Mouse (Mus musculus): ENCODE measurements around the gene Lpp. TPM values are rescaled to one million over a fixed set of nuclear protein-coding genes. Genes with fewer than 3 reads are reported as not detected.

The Lpp gene
- polyA plus RNA-seq, 1 experiment from 2014 or later, result 10.7 TPM

- Histone ChIP-seq H3K36me3 (replicated peaks; ENCODE audit: insufficient read depth, low read length) (no peaks in the 10 kb centered on the region), H3K9ac (replicated peaks) (no peak overlapping the region), H3K27me3 (ENCODE audit: insufficient read depth, low read length) (no peaks in the 10 kb centered on the region), H3K4me1 (ENCODE audit: insufficient read depth) (peaks cover 6% of the 10 kb centered on the region; the same call in 1 of the 2 replicates), H3K9me3 (ENCODE audit: low read length) (no peaks in the 10 kb centered on the region), H3K4me2 (ENCODE audit: low read depth, low read length) (no peak overlapping the region), H3K4me3 (ENCODE audit: low read depth, low read length) (no peak overlapping the region), H3K27ac (ENCODE audit: low read depth) (no peak overlapping the region)
- no peak for DNase-seq
- TF ChIP-seq EP300 (IDR thresholded peaks at IDR 0.05; ENCODE audit: low read depth) (no peak), CTCF (IDR thresholded peaks at IDR 0.05; ENCODE audit: low read depth) (no peak)
- 69% methylated on average over 4 of the region's 4 CpGs for WGBS (ENCODE audit: insufficient replicate concordance)
- no peak for ATAC-seq
These were observed 522.2 kb downstream of the Lpp start for GRCm38 (mm10) chr16:24915470-24915869.

- ATAC-seq, result no peak
These were observed 526.2 kb downstream of the Lpp start for GRCm38 (mm10) chr16:24919349-24920012.

GRCm38 (mm10) chr16:24930070-24930469, 536.8 kb downstream of the Lpp start:
- Histone ChIP-seq H3K9me3 (ENCODE audit: low read length) (no peaks in the 10 kb centered on the region), H3K4me1 (ENCODE audit: insufficient read depth) (0 out of 2 replicates have a peak, but pooled peaks cover 4% of the 10 kb centered on the region), H3K9ac (replicated peaks) (no peak overlapping the region), H3K36me3 (replicated peaks; ENCODE audit: insufficient read depth, low read length) (no peaks in the 10 kb centered on the region), H3K27ac (ENCODE audit: low read depth) (no peak overlapping the region), H3K27me3 (ENCODE audit: insufficient read depth, low read length) (no peaks in the 10 kb centered on the region), H3K4me3 (ENCODE audit: low read depth, low read length) (no peak overlapping the region), H3K4me2 (ENCODE audit: low read depth, low read length) (no peak overlapping the region)
- ATAC-seq (no peak), DNase-seq (no peak)
- no peak for TF ChIP-seq EP300 (IDR thresholded peaks at IDR 0.05; ENCODE audit: low read depth)
- no peak for TF ChIP-seq CTCF (IDR thresholded peaks at IDR 0.05; ENCODE audit: low read depth)

More at GRCm38 (mm10) chr16:24919349-24920012, 526.2 kb downstream of the Lpp start:
- no peak overlapping the region for H3K9ac ChIP-seq (replicated peaks)
- H3K27ac ChIP-seq (ENCODE audit: low read depth), result no peak overlapping the region
- H3K27me3 ChIP-seq (ENCODE audit: insufficient read depth, low read length), result no peaks in the 10 kb centered on the region
- H3K36me3 ChIP-seq (replicated peaks; ENCODE audit: insufficient read depth, low read length), result no peaks in the 10 kb centered on the region
- no peak overlapping the region for H3K4me3 ChIP-seq (ENCODE audit: low read depth, low read length)
- no peaks in the 10 kb centered on the region for H3K4me1 ChIP-seq (ENCODE audit: insufficient read depth)
- DNase-seq, result no peak
- no peak for TF ChIP-seq EP300 (IDR thresholded peaks at IDR 0.05; ENCODE audit: low read depth)
- TF ChIP-seq CTCF (IDR thresholded peaks at IDR 0.05; ENCODE audit: low read depth), result no peak
- H3K4me2 ChIP-seq (ENCODE audit: low read depth, low read length), result no peak overlapping the region
- WGBS (ENCODE audit: insufficient replicate concordance), result 77% methylated on average over 11 of the region's 11 CpGs
- no peaks in the 10 kb centered on the region for H3K9me3 ChIP-seq (ENCODE audit: low read length)

GRCm38 (mm10) chr16:24930621-24931020, 537.3 kb downstream of the Lpp start:
- H3K27me3 ChIP-seq (ENCODE audit: insufficient read depth, low read length), result no peaks in the 10 kb centered on the region
- no peak for TF ChIP-seq EP300 (IDR thresholded peaks at IDR 0.05; ENCODE audit: low read depth)
- TF ChIP-seq CTCF (IDR thresholded peaks at IDR 0.05; ENCODE audit: low read depth), result no peak
- no peak overlapping the region for H3K9ac ChIP-seq (replicated peaks)
- DNase-seq, result no peak
- H3K4me1 ChIP-seq (ENCODE audit: insufficient read depth), result 0 out of 2 replicates have a peak, but pooled peaks cover 4% of the 10 kb centered on the region
- WGBS (ENCODE audit: insufficient replicate concordance), result 59% methylated on average over 5 of the region's 5 CpGs
- H3K4me3 ChIP-seq (ENCODE audit: low read depth, low read length), result no peak overlapping the region
- no peak overlapping the region for H3K4me2 ChIP-seq (ENCODE audit: low read depth, low read length)
- no peak for ATAC-seq
- H3K9me3 ChIP-seq (ENCODE audit: low read length), result no peaks in the 10 kb centered on the region
- H3K36me3 ChIP-seq (replicated peaks; ENCODE audit: insufficient read depth, low read length), result no peaks in the 10 kb centered on the region
- H3K27ac ChIP-seq (ENCODE audit: low read depth), result no peak overlapping the region

DNA sequence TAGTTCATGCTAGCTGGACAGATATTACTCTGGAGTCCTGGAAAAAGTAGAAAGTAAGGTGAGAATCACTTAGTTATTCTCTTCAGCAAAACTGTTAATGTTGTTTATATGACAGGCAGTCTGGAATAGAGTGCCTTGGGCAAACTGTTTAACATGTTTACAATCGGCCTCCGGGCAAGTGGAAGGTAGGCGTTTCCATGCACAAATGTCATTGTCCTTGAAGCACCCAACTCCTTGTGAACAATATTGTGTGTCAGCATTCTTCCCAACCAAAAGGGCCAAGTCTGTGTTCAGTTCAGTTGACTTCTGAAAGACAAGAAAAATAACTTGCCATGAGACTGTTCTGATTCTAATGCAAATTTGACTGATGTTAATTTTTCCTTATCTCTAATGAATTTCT, 539.5 kb downstream of the Lpp start:
- DNase-seq, result no peak
- Histone ChIP-seq H3K4me2 (ENCODE audit: low read depth, low read length) (no peak overlapping the region), H3K9ac (replicated peaks) (no peak overlapping the region), H3K27ac (ENCODE audit: low read depth) (0 out of 2 replicates have a peak overlapping the region, but pooled peaks have one; percentile 16), H3K9me3 (ENCODE audit: low read length) (no peaks in the 10 kb centered on the region), H3K4me3 (ENCODE audit: low read depth, low read length) (no peak overlapping the region), H3K27me3 (ENCODE audit: insufficient read depth, low read length) (no peaks in the 10 kb centered on the region), H3K36me3 (replicated peaks; ENCODE audit: insufficient read depth, low read length) (no peaks in the 10 kb centered on the region), H3K4me1 (ENCODE audit: insufficient read depth) (0 out of 2 replicates have a peak, but pooled peaks cover 4% of the 10 kb centered on the region)
- WGBS (ENCODE audit: insufficient replicate concordance), result 72% methylated on average over 3 of the region's 3 CpGs
- TF ChIP-seq CTCF (IDR thresholded peaks at IDR 0.05; ENCODE audit: low read depth) (no peak), EP300 (IDR thresholded peaks at IDR 0.05; ENCODE audit: low read depth) (no peak)
- ATAC-seq, result no peak

GRCm38 (mm10) chr16:24933691-24934090, 540.4 kb downstream of the Lpp start:
- DNase-seq (no peak), ATAC-seq (peak; percentile 51)
- H3K4me1 ChIP-seq (ENCODE audit: insufficient read depth), result 0 out of 2 replicates have a peak, but pooled peaks cover 4% of the 10 kb centered on the region
- H3K9ac ChIP-seq (replicated peaks), result no peak overlapping the region
- no peak overlapping the region for H3K4me3 ChIP-seq (ENCODE audit: low read depth, low read length)
- 0 out of 2 replicates have a peak overlapping the region, but pooled peaks have one; percentile 28 for H3K4me2 ChIP-seq (ENCODE audit: low read depth, low read length)
- H3K36me3 ChIP-seq (replicated peaks; ENCODE audit: insufficient read depth, low read length), result no peaks in the 10 kb centered on the region
- H3K27ac ChIP-seq (ENCODE audit: low read depth), result peak overlapping the region; percentile 66; the same call in 1 of the 2 replicates
- no peak for TF ChIP-seq CTCF (IDR thresholded peaks at IDR 0.05; ENCODE audit: low read depth)
- peak; percentile 70 for TF ChIP-seq EP300 (IDR thresholded peaks at IDR 0.05; ENCODE audit: low read depth)
- no peaks in the 10 kb centered on the region for H3K27me3 ChIP-seq (ENCODE audit: insufficient read depth, low read length)
- H3K9me3 ChIP-seq (ENCODE audit: low read length), result no peaks in the 10 kb centered on the region
- 61% methylated on average over 4 of the region's 4 CpGs for WGBS (ENCODE audit: insufficient replicate concordance)

Data from liver, postnatal 0 days (tissue).